Mouse (Mus musculus) naive thymus-derived CD4-positive, alpha-beta T cell, adult 2 months (primary cell): ENCODE measurements around the gene Depdc5.
"Not testable (repeated sequence)": the region's sequence is repeated elsewhere in the genome, so short reads cannot be mapped to it uniquely, and the experiment has no call there.

ENCODE experiments used
- DNase-seq: peaks from one replicate; pipeline ENCODE4 v3.0.0-alpha.2; 2011; ENCODE audit warnings: low read depth

The Depdc5 gene

GRCm38 (mm10) chr5:33032036-33032773 lies 168.7 kb downstream of the Depdc5 start:
- DNase-seq = no peak

- peak; percentile 89 for DNase-seq
These were observed 169.6 kb downstream of the Depdc5 start for GRCm38 (mm10) chr5:33033121-33033520.

DNA sequence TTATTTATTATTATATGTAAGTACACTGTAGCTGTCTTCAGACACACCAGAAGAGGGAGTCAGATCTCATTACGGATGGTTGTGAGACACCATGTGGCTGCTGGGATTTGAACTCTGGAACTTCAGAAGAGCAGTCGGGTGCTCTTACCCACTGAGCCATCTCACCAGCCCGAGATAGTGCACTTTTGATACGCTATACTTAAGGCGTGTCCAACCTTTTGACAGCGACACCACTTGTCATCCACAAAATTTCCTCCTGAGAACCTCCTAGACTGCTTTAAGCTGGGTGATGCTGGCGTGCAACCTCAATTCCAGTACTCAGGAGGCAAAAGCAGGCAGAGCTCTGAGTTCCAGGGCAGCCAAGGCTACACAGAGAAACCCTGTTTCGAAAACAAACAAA lies 170.1 kb downstream of the Depdc5 start:
- DNase-seq = peak; percentile 25

GRCm38 (mm10) chr5:33034100-33034499 lies 170.6 kb downstream of the Depdc5 start:
- DNase-seq = peak; percentile 51

GRCm38 (mm10) chr5:33034916-33035315 lies 171.4 kb downstream of the Depdc5 start:
- DNase-seq = no peak

DNA sequence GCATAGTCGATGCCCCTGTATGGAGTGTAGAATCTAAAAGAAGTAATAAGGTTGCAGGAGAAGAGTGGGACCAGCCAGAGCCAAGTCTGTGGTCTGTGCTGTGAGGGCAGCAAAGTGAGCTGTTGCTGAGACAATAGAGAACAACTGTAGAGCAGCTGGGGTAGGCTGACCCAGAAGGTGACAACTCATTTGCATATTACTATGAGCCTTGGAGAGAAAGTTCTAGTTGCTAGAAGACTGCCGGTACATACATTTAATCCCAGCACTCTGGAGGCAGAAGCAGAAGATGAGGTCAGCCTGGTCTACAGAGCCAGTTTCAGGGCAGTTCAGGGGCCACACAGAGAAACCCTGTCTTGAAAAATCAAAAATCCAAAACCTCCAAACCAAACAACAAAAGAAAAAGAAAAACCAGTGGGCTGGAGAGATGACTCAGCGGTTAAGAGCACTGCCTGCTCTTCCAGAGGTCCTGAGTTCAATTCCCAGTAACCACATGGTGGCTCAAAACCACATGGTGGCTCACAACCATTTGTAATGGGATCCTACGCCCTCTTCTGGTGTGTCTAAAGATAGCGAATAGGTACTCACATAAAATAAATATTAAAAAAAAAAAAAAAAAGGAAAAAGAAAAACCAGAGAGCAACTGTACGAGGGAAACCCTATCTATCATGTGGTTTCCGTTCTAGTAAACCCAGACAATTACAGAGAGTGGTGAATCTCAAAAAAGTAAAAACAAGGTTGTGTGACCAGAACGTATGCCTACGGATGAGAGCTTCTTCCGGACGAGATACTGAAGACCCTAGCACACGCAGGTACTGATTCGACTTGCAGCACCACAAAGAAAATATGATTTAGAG lies 175.4 kb downstream of the Depdc5 start:
- DNase-seq = no peak

DNA sequence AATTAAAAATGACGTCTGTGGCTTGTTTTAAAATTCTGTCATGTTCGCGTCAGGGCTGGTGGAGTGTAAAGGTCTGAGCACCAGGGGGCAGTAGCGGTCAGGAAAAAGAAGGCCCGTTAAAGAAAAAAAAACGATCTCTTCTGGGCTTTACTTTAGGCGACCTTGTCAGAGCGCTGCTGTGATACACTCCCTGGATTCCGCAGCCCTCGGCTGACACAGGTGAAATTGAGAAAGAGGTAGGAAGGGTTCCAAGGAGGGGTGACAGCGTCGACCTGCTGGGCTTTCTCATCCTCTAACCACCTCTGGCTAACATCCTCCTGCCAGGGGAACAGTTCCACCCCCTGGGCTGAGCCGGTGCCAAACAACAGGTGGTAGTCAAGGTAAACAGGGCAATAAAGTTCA lies 176.0 kb downstream of the Depdc5 start:
- peak; percentile 91 for DNase-seq

- DNase-seq = not testable (repeated sequence)
These were observed 177.2 kb downstream of the Depdc5 start for GRCm38 (mm10) chr5:33040735-33041134.

DNA sequence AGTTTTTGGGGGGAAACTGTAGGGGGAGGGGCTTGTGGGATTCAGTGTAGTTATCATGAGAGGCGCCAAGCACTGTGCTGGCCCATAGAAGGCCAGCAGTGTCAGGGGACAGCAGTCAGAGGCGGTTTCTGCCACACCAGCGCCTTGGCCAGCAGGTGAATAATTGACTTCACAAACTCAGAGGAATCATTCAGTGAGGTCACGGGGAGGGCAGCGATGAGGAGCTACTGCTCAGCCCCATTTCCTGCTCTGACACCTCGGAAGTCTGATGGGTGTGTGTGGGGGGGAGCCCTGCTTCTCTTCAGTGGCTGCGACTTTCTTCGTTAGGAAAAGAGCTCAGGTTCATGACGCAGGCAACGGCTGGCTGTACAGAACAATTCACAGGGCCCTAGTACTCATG lies 179.9 kb downstream of the Depdc5 start:
- DNase-seq = peak; percentile 43
